Mouse (Mus musculus): ENCODE data around the gene B3galnt1. TPM values are rescaled to one million over a fixed set of nuclear protein-coding genes. Genes with fewer than 3 reads are reported as not detected.

B3galnt1 gene
- polyA plus RNA-seq, 1 experiment: 4.7 TPM

DNA sequence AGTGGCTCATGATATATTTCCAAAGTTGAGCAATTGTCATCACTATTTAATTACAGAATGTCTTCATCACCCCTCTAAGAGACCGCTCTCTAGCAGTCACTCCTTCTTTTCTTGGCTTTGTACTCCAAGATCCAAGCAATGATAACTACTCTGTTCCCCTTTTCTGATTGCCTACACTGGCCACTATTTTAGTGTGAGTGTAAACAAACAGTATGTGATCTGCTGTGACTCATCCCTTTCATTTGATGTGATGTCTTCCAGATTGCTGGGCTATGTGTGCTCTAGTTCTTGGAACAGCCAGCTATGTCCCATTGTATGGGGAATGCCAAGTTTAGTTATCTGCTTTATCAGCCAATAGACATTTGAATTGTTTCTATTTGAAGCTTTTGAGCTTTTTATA, 71.4 kb downstream of the B3galnt1 start:
- no peak for DNase-seq
- no peak overlapping the region for H3K4me3 ChIP-seq (replicated peaks; ENCODE audit: extremely low read depth, low read depth, low read length)
- 0 out of 2 replicates have a peak, but pooled peaks cover 3% of the 10 kb centered on the region for H3K4me1 ChIP-seq (ENCODE audit: control insufficient read depth, insufficient read depth, low read length)
- no peak for TF ChIP-seq POLR2A (IDR thresholded peaks at IDR 0.05; ENCODE audit: borderline replicate concordance, extremely low read depth, low read depth, low read length)
- no peak for TF ChIP-seq CTCF (IDR thresholded peaks at IDR 0.05; ENCODE audit: insufficient read depth, low read length)
- WGBS: 61% methylated on average over 1 of the region's 1 CpGs

DNA sequence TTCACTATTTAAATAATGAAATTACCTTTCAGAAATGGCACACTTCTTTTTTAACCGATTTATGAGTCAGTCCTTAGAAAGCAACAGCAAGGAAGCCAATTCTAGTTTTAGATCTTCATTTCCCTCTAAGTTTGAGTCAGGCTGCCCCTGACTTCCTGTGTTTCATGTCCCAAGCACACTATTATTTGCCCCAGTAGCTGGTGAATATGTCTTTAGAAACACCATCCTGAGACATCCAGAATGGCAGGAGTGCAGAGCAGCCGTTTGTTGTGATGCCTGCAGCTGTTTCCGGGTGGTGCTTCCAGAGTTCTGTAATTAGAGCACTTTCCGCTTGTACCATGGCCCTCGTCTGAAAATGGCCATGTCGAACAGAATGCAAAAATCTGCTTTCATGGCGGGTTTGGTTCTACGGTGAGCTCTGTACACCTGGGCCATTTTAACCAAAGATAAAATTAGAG, 73.7 kb downstream of the B3galnt1 start:
- no peak overlapping the region for H3K4me3 ChIP-seq (replicated peaks; ENCODE audit: extremely low read depth, low read depth, low read length)
- WGBS: 41% methylated on average over 8 of the region's 8 CpGs
- TF ChIP-seq CTCF (IDR thresholded peaks at IDR 0.05; ENCODE audit: insufficient read depth, low read length) (no peak), POLR2A (IDR thresholded peaks at IDR 0.05; ENCODE audit: borderline replicate concordance, extremely low read depth, low read depth, low read length) (no peak)
- DNase-seq: no peak
- H3K4me1 ChIP-seq (ENCODE audit: control insufficient read depth, insufficient read depth, low read length): 0 out of 2 replicates have a peak, but pooled peaks cover 3% of the 10 kb centered on the region

DNA sequence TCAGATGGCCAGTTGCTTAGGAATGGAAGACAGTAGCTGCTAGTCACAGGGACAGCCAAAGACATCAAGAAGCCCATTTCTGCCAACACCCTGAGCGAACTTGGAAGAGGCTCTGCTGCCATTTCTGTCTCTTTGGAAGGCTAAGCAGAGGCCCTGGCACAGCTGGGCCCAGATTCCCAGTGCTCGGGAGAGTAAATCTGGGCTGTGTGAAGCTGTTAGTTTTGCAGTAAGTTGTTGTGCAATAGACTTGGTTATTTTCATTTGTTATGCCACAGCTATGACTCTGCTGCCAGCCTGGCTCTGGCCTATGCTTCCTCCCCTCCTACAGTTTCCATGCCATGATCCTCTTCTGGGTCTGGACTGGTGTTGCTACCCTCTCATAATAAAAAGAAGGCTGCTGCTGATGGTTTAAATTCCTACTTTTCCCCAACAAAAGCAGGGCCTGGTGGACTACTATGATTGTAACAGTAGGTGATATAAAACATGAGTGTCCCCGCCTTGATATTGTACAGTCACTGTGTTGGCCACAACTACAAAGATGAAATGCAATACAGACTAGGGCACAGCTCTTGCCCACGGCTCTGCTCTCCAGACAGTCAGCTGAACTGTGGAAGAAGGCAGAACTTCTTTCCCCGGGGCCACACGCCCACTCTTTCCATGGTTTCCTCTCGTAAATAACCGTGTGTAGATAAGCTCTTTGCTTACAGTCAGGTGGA, 74.2 kb downstream of the B3galnt1 start:
- TF ChIP-seq POLR2A (IDR thresholded peaks at IDR 0.05; ENCODE audit: borderline replicate concordance, extremely low read depth, low read depth, low read length) (no peak), CTCF (IDR thresholded peaks at IDR 0.05; ENCODE audit: insufficient read depth, low read length) (no peak)
- DNase-seq: no peak
- Histone ChIP-seq H3K4me1 (ENCODE audit: control insufficient read depth, insufficient read depth, low read length) (0 out of 2 replicates have a peak, but pooled peaks cover 3% of the 10 kb centered on the region), H3K4me3 (replicated peaks; ENCODE audit: extremely low read depth, low read depth, low read length) (no peak overlapping the region)
- WGBS: 54% methylated on average over 8 of the region's 8 CpGs

Other genes with a start within 250 kb of the B3galnt1 start
- gene Nmd3, start 123.0 kb upstream of the B3galnt1 start, polyA plus RNA-seq (2012; rRNA removed): 28.8 and 33.5 TPM in 2 replicates